Mouse (Mus musculus) myocyte (in vitro differentiated cells): ENCODE results near the gene Ankrd31.

Experiments
- E2F4 ChIP-seq: IDR thresholded peaks from one replicate; pipeline ENCODE4 v1.6.1; 2011; ENCODE audit warnings: mild to moderate bottlenecking, control low read depth, moderate library complexity; ENCODE audit not compliant: insufficient read depth
- MYOD1 ChIP-seq, 3 experiments: IDR thresholded peaks; one replicate each; pipeline ENCODE4 v1.6.1; 2011; ENCODE audit warnings: control low read depth in 2 of 3, low read depth in 2 of 3, mild to moderate bottlenecking in 2 of 3, moderate library complexity in 1 of 3; ENCODE audit not compliant: insufficient read length in 2 of 3, control insufficient read depth in 1 of 3
- POLR2A ChIP-seq: IDR thresholded peaks from one replicate; pipeline ENCODE4 v1.6.1; 2011; ENCODE audit warnings: low read depth, mild to moderate bottlenecking, control low read depth, moderate library complexity; ENCODE audit not compliant: insufficient read length
- TCF12 ChIP-seq: IDR thresholded peaks from one replicate; pipeline ENCODE4 v1.6.1; 2011; ENCODE audit warnings: mild to moderate bottlenecking, control low read depth; ENCODE audit not compliant: poor library complexity, insufficient read depth, severe bottlenecking

DNA sequence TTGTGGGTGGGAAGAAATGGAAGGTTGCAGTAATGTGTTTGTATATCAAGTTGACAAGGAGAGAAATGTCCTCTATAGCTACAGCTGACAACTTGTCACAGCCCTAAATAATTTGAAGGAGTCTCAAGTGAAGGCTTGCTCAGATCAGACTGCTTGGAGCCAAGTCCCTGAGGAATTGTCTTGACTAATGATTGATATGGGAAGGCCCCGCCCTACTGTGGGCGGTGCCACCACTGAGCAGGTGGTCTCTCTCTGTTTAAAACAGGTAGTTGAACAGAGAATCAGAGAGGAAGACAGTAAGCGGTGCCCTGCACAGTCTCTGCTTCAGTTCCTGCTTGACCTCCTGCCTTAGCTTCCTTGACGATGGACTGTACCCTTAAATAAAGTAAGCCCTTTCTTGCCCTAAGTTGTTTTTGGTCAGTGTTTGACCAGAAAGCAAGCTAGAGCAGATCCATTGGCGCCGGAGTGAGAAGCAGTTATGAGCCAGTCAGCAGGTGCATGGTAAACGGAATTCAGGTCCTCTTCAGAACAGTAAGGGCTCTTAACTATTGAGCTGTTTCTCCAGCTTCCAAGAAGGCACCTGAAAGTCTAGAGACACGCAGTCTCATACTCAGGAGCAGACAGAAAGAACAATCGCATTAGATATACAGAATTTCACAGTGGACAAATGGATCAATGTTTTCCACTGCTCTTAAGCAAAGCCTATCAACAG, 45.3 kb upstream of the Ankrd31 start:
- TF ChIP-seq POLR2A: no peak
- no peak for TF ChIP-seq MYOD1 (IDR thresholded peaks at IDR 0.05; ENCODE audit: control insufficient read depth in 1 of 3, insufficient read length in 2 of 3, low read depth in 2 of 3)
- no peak for TF ChIP-seq TCF12
- TF ChIP-seq E2F4: no peak
